Mouse (Mus musculus) liver, embryonic 14.5 days (tissue): Measurements from ENCODE around the gene Dennd1a.

Source experiments
- CTCF ChIP-seq: IDR thresholded peaks from 2 replicates; pipeline ENCODE4 v1.5.1; 2016; ENCODE audit warnings: antibody characterized with exemption, low read depth, control low read depth
- EP300 ChIP-seq: IDR thresholded peaks from 2 replicates; pipeline ENCODE4 v1.6.1; 2016; ENCODE audit warnings: antibody characterized with exemption, low read depth

- peak; percentile 95 for TF ChIP-seq CTCF
- no peak for TF ChIP-seq EP300
These were observed 484.5 kb downstream of the Dennd1a start for GRCm38 (mm10) chr2:37802610-37803212.
